Mouse (Mus musculus) heart, adult 18-20 months (tissue): Measurements from ENCODE around the gene Kmt2e. TPM values are rescaled to one million over a fixed set of nuclear protein-coding genes. Genes with fewer than 3 reads are reported as not detected.
"Not testable (repeated sequence)": the region's sequence is repeated elsewhere in the genome, so short reads cannot be mapped to it uniquely, and the experiment has no call there.

Source experiments
- DNase-seq, 2 experiments: peaks; one replicate each; pipeline ENCODE4 v3.0.0; 2021 to 2022; ENCODE audit warnings: mixed read lengths in 1 of 2
- total RNA-seq, 2 experiments: library from RNA; stranded (reverse); gene quantifications; 2 replicates each; pipeline ENCODE4 v1.2.3; 2021

Kmt2e gene
- total RNA-seq, 2 experiments from 2014 or later = 40.6 to 45.0 TPM

DNA sequence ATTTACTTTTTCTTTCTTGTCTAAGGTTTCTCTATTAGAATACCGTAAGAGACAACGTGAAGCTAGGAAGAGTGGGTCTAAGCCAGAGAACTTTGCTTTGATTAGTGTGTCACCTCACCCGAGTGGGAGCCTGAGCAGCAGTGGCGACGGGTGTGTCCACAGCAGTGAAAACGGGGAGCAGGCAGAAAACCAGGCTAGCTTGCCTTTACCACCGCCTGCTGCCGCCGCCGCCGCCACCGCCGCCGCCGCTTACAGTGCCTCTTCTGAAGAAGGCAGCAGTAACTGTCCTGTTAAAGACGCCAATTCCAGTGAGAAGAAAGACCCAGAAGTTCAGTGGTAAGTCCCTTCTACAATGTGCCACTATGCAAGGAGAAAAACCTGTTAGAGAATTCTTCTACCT is 65.0 kb downstream of the Kmt2e start:
- no peak for DNase-seq

DNA sequence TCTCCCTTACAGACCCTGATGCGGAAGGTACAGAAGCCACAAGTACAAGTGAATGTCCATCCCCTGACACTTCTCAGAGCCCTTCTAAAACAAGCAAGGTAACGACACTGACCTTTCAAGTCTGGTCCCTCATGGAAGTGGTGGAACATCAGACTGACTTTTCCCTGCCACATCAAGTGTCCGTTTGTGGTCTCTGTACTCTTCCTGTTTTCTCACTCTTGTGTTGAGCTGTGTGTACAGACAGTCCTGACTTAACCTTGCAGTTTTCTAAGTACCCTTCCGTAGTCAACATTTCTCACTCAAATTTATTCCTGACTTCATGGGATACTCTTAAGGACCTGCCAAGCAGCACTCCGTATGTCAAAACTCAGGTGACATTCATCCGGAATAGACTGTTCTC is 66.5 kb downstream of the Kmt2e start:
- no peak for DNase-seq

DNA sequence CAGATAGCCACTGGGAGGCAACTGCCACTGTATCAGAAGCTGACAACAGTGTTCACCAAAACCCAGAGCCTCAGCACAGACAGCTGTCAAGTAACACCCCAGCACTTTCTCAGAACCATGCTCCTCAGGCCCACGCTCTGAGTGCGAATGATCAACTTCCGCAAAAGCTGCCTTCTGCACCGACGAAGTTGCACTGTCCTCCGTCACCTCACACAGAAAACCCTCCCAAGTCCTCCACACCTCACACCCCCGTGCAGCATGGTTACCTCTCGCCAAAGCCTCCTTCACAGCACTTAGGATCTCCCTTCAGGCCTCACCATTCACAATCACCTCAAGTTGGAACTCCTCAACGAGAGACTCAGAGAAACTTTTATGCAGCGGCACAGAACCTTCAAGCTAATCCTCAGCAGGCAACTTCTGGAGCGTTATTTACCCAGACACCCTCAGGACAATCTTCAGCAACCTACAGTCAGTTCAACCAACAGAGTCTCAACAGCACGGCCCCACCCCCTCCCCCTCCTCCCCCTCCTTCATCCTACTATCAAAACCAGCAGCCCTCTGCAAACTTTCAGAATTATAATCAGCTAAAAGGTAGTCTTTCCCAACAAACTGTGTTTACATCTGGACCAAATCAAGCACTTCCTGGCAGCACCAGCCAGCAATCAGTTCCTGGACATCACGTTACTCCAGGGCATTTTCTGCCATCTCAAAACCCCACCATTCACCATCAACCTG is 67.5 kb downstream of the Kmt2e start:
- no peak for DNase-seq

DNA sequence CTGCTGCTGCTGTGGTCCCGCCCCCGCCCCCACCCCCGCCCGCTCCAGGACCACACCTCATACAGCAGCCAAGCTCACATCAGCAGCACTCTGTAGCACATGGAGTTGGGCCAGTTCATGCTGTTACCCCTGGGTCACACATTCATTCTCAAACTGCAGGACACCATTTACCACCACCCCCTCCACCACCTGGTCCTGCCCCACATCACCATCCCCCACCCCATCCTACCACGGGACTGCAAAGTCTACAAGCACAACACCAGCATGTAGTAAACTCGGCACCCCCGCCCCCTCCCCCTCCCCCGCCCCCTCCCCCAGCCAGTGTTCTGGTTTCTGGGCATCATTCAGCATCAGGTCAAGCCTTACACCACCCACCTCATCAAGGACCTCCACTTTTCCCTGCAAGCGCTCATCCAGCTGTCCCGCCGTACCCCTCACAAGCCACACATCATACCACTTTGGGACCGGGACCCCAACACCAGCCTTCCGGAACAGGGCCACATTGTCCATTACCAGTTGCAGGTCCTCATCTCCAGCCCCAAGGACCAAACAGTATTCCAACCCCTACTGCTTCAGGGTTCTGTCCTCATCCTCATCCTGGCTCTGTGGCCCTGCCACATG is 68.2 kb downstream of the Kmt2e start:
- DNase-seq = no peak

DNA sequence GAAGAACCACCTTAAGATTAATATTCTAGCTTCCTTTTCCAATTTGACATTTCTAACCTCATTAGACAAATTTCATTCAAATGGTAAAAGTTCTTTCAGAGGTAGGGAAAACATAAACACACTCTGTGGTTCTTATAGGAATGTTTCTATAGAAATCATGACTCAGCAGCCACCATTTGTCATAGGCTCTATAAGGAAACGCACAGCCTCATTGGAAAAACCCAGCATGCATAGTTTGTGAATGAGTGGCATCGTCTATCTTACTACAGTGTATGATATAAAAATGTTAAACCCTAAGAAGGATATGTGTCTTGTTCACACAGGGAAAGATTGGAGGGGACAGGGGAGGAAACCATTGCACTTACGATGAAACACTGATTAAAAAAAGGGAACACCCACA is 71.3 kb downstream of the Kmt2e start:
- no peak for DNase-seq

DNA sequence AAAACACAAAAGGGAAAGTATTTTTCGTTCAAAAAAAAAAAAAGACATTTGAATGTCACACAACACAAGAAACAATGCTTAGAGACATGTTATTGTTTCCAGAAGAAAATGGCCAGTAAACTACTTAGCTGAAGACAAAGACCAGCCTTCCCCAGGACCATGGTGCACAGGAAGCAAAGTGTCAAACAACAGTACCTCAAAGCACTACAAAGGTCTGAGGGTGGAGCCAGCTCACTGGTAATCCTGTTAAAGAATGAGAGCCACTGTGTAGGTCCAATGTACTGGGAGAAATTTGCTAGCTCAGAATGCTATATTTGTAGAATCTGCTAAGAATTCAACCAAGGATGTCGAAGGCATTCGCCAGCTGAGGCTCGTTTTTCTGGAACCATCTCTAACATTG is 73.0 kb downstream of the Kmt2e start:
- no peak for DNase-seq

DNA sequence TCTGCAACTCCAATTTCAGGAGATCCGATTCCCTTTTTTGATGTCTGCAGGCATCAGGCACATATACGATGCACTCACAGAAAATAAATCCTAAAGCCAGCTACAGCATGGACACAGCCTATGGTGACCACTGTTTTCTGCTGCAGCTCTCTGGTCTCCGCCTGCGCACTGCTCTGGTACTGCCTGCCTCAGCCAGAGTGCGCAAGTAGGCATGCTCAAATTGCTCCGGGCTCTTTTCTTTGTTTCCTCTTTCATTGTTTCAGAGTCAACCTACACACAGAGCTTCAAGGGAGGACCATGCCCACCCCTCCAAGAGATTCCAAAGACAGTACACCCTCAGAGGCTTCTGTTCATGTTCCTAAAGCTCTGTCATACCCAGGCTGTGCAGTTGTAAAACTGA is 74.4 kb downstream of the Kmt2e start:
- DNase-seq = no peak

DNA sequence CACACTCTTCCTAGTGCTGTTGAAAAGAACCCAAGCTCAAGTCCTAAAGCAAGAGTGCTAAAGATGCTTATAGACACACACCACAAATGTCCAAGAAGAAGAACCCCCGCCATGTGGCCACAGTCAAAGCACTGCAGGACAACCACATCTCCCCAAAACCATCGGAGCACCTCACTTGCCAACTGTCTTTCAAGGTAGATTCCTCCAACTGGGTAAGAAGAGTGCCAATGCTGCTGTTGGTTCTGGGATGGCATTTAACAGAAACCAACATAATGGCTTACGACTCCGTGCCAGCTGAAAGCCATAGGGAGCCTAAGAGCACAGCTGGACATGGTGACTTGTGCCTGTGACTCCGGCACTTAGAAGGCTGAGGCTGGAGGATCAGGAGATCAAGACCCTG is 77.2 kb downstream of the Kmt2e start:
- DNase-seq = no peak

DNA sequence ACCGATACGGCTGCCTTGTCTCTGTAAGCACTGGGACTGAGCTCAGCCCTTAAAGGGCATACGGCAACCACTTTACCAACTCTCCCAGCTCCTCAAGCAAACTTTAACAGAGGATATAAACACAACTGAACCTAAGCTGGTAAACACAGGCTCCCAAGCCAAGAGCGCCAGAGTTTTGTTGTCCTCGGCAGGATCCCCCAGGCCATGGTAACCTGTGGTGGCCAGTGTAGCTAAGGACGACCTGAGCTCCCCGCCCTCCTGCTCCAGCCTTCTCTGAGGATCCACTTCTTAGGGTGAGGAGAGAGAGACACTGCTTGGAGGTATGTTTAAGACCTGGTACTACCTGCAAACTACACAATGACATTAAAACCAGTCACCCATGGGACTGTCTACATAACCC is 78.3 kb downstream of the Kmt2e start:
- no peak for DNase-seq

DNA sequence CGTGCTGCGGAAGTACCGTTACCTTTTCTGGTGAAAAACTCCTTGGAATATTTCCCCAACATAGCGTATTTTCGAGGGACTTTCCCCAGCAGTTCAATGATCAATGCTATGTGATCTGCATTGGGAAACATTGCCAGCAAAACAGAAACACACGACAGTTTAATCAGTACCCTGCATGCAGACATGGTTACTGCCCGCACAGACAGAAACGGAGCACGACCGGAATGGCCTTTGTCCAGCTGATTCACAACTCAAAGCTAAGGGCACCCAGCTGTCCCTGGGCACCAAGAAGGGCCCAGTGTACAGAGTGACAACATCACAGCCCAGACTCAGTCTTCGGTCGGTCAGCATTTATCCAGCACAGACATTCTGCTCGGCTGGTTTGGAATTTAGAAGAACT is 79.2 kb downstream of the Kmt2e start:
- no peak for DNase-seq

DNA sequence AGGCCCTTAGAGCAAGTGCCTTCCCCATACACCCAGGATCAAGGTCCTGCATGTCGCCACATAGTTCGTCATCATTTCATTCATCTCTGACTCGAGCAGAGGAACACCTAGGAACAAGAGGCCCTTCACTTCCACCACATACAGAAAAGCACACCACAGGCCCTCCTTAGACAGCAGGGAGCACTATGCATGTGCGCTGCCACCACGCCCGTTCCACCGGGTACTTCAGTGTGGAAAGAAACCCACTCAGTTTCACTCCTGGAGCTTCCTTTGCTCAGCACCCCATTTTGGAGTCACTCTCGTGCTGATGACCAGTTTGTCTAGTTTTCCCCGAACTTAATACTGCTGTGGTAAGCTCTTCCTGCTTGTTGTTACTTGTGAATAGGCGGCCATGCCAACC is 80.8 kb downstream of the Kmt2e start:
- DNase-seq = no peak

DNA sequence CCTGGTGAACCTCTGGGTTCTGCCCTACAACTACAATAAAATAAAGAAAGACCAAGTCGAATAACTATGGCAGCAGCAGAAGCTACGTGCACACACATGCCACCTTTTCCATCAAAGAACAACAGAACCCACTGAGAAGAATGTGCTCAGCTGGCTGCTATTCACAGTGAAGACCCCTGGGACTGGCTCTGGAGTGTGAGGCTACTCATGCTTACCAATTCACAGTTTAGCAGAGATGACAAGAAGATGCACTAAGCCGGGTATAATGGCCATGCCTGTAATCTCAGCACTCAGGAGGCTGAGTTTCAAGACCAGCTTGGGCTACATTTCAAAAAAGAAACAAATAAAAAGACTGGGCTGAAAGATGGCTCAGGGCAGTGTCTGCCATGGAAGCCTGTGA is 82.7 kb downstream of the Kmt2e start:
- no peak for DNase-seq

DNA sequence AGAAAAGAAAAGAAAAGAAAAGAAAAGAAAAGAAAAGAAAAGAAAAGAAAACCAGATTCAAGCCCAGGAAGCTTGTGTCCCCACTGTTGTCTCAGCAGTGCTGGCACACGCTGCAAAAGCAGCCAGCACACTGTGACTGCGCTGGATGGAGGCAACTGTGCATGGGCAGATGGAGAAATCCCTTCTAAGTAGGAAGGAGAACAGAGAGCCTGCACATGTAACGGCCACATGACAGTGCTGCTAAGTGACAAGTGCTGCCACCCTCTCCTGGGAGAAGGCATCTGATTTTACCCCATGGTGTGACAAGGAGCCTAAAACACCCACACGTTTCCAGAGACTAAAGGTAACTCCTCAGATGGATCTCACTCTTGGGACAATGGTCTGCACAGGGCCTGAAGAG is 83.6 kb downstream of the Kmt2e start:
- no peak for DNase-seq

DNA sequence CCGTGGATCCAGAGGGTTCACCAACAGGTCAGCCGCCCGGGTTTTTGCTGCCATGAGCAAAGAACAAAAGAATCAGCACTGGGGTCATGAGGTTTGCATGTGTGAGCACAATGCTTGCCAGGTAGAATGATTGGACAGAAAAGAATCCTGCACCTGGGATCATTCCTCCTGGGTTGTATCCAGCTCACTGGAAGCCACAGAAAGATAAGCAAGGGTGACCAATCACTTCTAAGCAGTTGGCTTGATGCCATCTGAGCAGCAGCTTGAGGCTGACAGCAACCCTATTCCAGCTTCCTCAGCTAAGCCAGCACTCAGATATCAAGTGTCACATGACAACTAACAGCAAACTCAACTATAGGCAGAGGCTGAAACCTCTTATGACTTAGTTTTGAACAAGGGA is 84.4 kb downstream of the Kmt2e start:
- DNase-seq = peak; percentile 61 to 69

DNA sequence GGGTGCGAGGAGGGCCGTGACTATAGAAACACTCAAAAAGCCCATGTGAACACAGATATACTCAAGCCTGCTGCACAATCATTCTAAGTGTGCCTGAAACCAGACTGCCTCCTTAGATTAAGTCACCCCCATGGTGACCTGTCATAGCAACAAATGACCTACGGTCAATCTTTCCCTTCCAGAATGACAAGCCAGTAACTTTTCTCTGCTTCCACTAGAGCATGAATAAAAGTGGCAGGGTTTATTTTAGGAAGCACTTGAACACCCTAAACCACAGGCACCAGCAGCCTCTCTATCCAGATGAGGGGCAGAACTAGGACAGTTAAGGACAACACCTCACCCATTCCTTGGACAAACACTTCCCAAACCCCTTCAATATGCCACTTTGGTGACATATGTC is 85.4 kb downstream of the Kmt2e start:
- peak in 1 of 2 experiments; percentile 28 for DNase-seq

DNA sequence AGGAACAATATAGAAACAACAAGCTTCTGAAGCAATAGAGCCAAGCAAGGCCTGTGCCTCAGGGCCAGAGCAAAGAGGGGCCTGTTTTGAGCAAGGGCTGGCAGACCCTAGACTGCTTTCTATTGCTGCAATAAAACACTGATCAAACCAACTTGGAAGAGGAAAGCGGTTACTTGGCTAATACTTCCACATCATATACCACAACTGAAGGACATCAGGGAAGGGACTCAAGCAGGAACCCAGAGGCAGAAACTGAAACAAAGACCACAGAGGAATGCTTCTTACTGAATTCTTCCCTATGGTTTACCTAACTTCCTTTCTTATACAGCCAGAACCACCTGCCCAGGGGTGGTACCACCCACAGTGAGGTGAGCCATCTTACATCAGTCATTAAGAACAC is 87.4 kb downstream of the Kmt2e start:
- no peak for DNase-seq

DNA sequence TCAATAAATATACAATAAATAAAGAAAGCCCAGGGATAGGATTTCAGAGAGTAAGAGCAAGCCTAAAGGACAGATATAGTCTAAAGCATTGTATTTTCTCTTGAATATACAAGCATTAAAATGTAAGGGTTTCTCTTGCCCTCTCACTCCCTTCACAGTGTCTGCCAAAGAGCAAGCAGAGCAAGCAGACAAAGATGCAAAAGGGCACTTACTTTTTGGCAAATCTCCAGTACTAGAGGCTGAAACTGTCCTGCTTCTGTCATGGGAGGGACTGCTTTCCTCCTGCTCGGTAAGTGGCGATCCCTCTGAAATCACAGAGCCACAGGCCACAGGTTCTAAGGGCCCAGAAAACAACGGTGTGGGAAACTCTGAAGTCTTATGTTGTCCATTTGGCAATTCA is 89.7 kb downstream of the Kmt2e start:
- no peak for DNase-seq

DNA sequence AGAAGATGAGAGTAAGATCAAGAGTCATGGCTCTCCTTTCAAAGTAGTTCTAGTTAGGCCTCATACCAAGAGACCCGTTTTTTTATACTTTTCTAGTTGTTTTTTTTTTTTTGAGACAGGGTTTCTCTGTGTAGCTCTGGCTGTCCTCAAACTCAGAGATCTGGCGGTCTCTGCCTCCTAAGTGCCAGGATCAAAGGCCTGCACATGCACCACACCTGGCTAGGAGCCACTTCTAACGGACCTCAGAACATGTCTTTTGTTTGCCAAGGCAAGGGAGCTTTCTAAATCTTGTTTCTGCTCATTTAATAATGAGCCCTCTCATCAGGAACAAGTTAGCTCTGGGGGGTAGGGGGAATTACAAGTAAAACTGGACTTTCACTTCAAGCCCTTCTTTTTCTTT is 90.4 kb downstream of the Kmt2e start:
- DNase-seq = no peak

DNA sequence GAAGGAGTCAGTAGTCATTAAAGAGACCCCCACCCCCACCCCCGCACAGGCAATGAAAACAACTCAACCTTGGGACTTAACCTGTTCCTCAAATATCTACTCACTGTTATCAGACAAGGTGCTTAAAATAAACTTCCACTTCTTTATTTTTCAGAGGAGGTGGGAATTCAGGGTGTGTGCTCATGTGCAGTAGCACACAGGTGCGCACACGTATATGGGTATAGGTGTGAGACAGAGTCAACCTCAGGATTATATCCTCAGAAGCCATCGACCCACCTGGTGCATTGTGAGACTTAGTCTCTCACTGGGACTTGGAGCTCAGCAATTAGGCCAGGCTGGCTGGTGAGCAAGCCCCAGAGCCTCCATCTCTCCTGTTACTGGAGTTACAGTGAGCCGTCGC is 96.9 kb downstream of the Kmt2e start:
- DNase-seq = no peak

DNA sequence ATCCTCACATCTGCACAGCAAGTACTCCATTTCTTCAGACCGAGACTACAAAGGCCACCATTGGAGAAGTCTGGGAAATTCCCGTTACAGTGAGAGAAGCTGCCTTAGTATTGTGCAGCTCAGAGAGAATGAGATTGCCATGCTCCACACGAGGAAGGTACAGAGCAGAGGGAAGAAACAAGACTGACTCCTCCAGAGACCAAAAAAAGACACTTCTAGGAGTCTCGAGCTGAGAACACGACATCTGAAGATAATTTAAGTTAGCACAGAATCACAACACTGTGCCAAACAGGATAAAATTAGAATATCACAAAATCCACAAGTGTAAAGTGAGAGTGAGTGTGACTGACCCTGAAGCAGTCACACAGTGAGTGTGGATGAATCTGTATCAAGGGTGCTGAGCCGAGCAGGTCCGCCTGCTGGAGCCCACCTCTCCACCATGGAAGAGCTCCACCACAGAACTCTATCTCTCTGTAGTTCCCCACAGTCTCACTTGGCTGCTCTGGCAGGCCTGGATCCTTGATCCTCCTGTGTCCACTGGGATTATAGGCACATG is 97.4 kb downstream of the Kmt2e start:
- no peak for DNase-seq

DNA sequence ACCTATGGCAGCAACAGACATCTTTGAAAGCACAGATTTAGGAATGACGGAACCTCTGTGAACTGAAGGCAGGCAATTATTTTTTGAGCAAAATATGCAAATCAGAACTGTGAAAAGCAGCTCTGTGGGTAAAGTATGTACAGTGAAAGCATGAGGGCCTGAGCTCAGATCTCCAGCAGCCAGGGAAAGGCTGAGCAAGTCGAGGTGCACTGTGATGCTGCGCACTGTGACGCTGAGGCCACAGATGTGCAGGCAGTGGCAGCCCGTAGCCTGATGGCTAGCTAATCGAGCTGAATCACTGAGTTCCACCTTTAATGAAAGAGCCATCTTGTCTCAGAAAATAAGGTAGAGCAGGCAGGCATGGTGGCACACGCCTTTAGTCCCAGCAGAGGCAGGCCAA is 101.5 kb downstream of the Kmt2e start:
- no peak for DNase-seq

DNA sequence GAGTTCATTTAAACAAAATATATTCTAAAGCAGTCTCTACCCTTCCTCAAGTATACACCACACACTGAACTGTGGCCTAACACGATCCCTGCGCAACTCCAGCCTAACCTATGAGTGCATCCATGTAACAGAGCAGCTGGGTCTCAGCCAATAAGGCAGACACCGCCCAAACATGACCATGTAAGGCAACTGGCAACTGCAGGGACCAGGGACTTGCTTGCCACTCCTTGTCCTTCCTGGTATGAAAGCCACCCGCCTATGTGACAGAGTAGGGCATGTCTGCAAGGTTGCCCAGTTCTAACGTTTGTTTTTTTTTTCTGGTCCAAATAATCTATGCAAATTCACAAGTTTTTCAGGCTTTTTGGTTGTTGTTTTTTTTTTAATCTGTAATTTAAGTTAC is 117.4 kb downstream of the Kmt2e start:
- peak; percentile 19 to 27 for DNase-seq

DNA sequence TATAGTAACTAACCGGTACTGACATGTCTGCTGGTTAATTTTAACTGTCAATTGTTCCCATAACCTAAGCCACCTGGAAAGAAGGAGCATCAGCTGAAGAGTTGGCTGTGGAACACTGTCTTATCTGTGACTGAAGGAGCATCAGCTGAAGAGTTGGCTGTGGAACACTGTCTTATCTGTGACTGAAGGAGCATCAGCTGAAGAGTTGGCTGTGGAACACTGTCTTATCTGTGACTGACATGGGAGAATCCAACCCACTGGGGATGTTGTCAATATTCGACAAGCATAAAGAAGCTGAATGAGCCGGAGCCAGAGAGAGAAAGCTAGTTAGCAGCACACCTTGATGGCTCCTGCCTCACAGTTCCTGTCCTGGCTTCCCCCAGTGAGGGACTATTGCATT is 119.1 kb downstream of the Kmt2e start:
- DNase-seq = not testable (repeated sequence)
